Mouse (Mus musculus) MEL (cell line): Measurements from ENCODE around the gene Mrps35.

Source experiments
- CHD1 ChIP-seq: IDR thresholded peaks from 2 replicates; pipeline ENCODE4 v1.6.1; 2012; ENCODE audit warnings: low read depth, mild to moderate bottlenecking, inconsistent platforms, low read length, improper control_type of control experiment
- ELF1 ChIP-seq: IDR thresholded peaks from 2 replicates; pipeline ENCODE4 v1.6.1; 2014; ENCODE audit warnings: low read depth, mild to moderate bottlenecking, inconsistent platforms, low read length, improper control_type of control experiment, moderate library complexity
- GATA1 ChIP-seq: IDR thresholded peaks from 2 replicates; pipeline ENCODE4 v1.6.1; 2011; ENCODE audit warnings: low read depth, low read length, improper control_type of control experiment
- KAT2A ChIP-seq: conservative IDR thresholded peaks from 2 replicates; pipeline ENCODE4 v1.6.1; 2012; ENCODE audit warnings: low read depth, low read length, improper control_type of control experiment, inconsistent platforms
- MAX ChIP-seq: IDR thresholded peaks from 2 replicates; pipeline ENCODE4 v1.6.1; 2011; ENCODE audit warnings: low read length, improper control_type of control experiment
- MYB ChIP-seq: IDR thresholded peaks from 2 replicates; pipeline ENCODE4 v1.6.1; 2011; ENCODE audit warnings: mild to moderate bottlenecking, low read depth, low read length, improper control_type of control experiment
- POLR2A ChIP-seq, 2 experiments: IDR thresholded peaks; 2 replicates each; pipeline ENCODE4 v1.6.1; 2011 to 2012; ENCODE audit warnings: low read length in 2 of 2, mild to moderate bottlenecking in 2 of 2, control low read depth in 1 of 2, improper control_type of control experiment in 1 of 2, low read depth in 1 of 2, moderate library complexity in 1 of 2; ENCODE audit not compliant: control insufficient read depth in 1 of 2, insufficient read depth in 1 of 2, poor library complexity in 1 of 2
- POLR2AphosphoS5 ChIP-seq: IDR thresholded peaks from 2 replicates; pipeline ENCODE4 v1.6.1; 2012; ENCODE audit warnings: low read depth, borderline replicate concordance, mild to moderate bottlenecking, inconsistent platforms, low read length, moderate library complexity, mixed read lengths
- TAL1 ChIP-seq: IDR thresholded peaks from 2 replicates; pipeline ENCODE4 v1.6.1; 2012; ENCODE audit warnings: mild to moderate bottlenecking, inconsistent platforms, low read length, moderate library complexity, mixed read lengths
- USF2 ChIP-seq, 2 experiments: IDR thresholded peaks; 2 replicates each; pipeline ENCODE4 v1.6.1; 2011 to 2012; ENCODE audit warnings: improper control_type of control experiment in 2 of 2, low read length in 2 of 2, borderline replicate concordance in 1 of 2, inconsistent platforms in 1 of 2, low read depth in 1 of 2, mild to moderate bottlenecking in 1 of 2; ENCODE audit not compliant: insufficient read depth in 1 of 2
- ZKSCAN1 ChIP-seq: IDR thresholded peaks from 2 replicates; pipeline ENCODE4 v1.6.1; 2012; ENCODE audit warnings: low read depth, mild to moderate bottlenecking, inconsistent platforms, low read length, improper control_type of control experiment, moderate library complexity

- TF ChIP-seq USF2 (IDR thresholded peaks at IDR 0.05; ENCODE audit: borderline replicate concordance in 1 of 2, insufficient read depth in 1 of 2, low read depth in 1 of 2, low read length in 2 of 2), result no peak
- no peak for TF ChIP-seq ZKSCAN1
- TF ChIP-seq POLR2A (IDR thresholded peaks at IDR 0.05; ENCODE audit: control insufficient read depth in 1 of 2, insufficient read depth in 1 of 2, low read depth in 1 of 2, low read length in 2 of 2, poor library complexity in 1 of 2), result no peak
- TF ChIP-seq MAX, result no peak
- TF ChIP-seq CHD1, result no peak
- TF ChIP-seq MYB, result no peak
- TF ChIP-seq ELF1, result no peak
- TF ChIP-seq POLR2AphosphoS5, result no peak
- TF ChIP-seq KAT2A, result no peak
- TF ChIP-seq GATA1, result no peak
- no peak for TF ChIP-seq TAL1
These were observed 9.1 kb downstream of the Mrps35 start for GRCm38 (mm10) chr6:147051666-147052065.
